Mouse (Mus musculus): Measurements from ENCODE around the gene Dnmbp. TPM values are rescaled to one million over a fixed set of nuclear protein-coding genes. Genes with fewer than 3 reads are reported as not detected.

The Dnmbp gene
- total RNA-seq, 2 experiments from 2014 or later, result 9.0 to 9.7 TPM

- intact Hi-C loops (cut with DNase I), result no loop called here
- DNase-seq, result no peak
Observed at GRCm38 (mm10) chr19:43882895-43883573, 57.0 kb downstream of the Dnmbp start.

DNA sequence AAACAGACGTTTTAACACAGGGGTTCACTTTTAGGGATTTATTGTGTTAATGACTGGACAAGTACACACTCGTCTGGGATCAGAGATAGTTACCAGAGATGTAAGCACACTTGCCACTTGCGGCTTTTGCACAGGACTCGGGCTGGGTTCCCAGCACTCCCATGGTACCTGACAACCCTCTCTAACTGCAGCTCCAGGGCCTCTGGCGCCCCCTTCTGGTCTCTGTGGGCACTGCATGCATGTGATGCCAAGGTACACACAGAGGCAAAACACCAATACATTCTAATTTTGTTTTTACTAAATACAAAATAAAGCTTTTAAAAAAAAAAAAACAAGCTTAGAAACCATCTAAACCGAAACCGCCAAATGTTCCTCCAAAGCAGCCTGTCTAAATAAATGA, 58.4 kb downstream of the Dnmbp start:
- DNase-seq, result no peak
- intact Hi-C loops (cut with DNase I), result no loop called here

DNA sequence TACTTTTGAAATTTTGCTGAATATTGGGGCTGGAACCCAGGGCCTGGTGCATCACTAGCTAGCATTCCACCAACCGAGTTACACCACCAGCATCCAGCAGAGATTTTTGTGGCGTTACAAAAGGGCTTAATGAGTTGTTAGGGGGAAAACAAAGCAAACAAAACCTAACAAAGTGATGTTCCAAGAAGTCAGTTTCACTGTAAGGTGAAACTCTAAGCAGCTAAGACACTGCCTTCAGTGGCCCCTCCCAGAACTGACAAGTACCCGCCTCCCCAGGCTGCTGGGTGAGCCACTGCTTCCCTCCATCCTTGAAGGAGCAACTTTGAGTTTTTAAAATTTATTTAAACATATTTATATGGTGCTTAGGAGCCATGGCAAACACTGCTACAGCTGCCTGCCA, 59.6 kb downstream of the Dnmbp start:
- intact Hi-C loops (cut with DNase I), result no loop called here
- no peak for DNase-seq

GRCm38 (mm10) chr19:43879401-43880212, 60.4 kb downstream of the Dnmbp start:
- intact Hi-C loops (cut with DNase I), result loop anchor here (1.0 kb wide), 1 partner anchor 61 kb away; the partner anchor contains the start of gene Dnmbp
- DNase-seq, result peak; percentile 57 to 64

- DNase-seq, result peak; percentile 13 to 28
- intact Hi-C loops (cut with DNase I), result loop anchor here (1.0 kb wide), 1 partner anchor 62 kb away; the partner anchor contains the start of gene Dnmbp
Observed at GRCm38 (mm10) chr19:43878111-43879092, 61.6 kb downstream of the Dnmbp start.

DNA sequence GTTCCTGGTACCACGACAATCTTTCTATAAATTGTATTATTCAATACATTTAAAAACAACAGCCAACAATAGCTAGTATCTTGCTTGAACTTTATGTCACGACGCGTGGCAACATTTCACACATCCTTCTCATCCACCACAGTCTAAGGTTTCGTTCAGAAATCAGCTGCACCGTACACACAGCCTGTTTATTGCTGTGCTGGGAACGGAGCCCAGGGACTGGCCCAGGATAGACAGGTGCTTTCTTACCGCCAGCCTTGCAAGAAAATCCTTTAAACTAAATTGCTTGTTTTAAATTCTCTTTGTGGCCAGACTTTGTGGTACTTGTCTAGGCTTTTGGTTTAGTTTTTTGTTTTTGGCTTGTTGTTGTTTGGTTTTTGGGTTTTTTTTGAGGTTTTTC, 62.6 kb downstream of the Dnmbp start:
- DNase-seq, result no peak
- intact Hi-C loops (cut with DNase I), result no loop called here

GRCm38 (mm10) chr19:43875996-43876395, 64.0 kb downstream of the Dnmbp start:
- intact Hi-C loops (cut with DNase I), result no loop called here
- DNase-seq, result no peak

GRCm38 (mm10) chr19:43874351-43874750, 65.6 kb downstream of the Dnmbp start:
- DNase-seq, result no peak
- intact Hi-C loops (cut with DNase I), result no loop called here

- intact Hi-C loops (cut with DNase I), result no loop called here
- DNase-seq, result no peak
Observed at GRCm38 (mm10) chr19:43870418-43870817, 69.6 kb downstream of the Dnmbp start.

DNA sequence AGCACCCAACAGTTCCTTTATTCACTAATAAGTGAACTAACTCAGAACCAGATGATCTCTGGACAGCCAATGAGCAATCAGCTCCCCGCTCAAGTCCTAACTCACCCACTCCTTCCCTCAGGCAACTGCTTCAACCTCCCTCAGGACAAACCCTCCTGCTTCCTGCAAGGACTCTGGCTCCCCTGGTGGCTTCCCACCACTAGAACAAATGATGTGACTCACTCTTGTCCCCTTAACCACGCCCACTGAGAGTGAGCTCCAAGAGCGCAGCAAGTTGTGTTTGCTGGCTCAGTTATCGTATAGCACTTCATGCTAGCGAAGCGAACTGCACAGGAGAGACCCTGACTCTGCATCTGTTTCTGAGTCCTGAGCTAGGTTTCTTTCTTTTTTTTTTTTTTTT, 82.6 kb downstream of the Dnmbp start:
- intact Hi-C loops (cut with DNase I), result no loop called here

GRCm38 (mm10) chr19:43852837-43853545, 87.0 kb downstream of the Dnmbp start:
- DNase-seq, result no peak
- intact Hi-C loops (cut with DNase I), result loop anchor here (1.0 to 5.0 kb wide), 3 partner anchors 53 to 104 kb away; partner anchors contain the start of gene Dnmbp

More for the DNA sequence above, 82.6 kb downstream of the Dnmbp start:
- DNase-seq, result no peak

DNA sequence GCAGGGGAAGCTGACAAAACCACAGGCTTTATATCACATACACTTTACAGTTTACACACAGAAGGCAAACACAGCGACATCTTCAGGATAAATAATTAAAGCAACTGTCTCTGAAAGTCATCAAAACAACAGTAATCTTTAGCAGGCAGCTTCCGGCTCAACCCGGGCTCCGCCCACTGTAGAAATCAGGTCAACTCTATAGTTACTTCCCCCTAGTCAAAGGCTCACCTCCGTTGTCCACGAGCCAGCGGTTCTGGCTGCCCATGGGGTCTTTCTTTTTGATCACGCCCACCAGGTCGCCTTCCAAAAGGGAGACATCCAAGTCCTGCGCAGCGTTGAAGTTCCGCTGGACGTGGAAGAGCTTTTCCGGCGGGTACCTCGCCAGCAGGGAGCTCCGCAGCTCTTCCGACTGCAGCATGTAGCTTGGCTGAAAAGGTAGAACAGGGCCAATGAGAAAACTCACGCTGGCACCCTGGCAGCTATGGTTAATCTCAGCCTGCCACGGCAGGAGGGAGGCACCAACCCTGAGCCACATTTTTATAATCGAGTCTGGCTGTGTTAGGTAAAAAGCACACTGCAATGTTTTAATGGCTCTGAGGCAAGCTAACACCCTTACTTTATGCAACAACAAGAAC, 87.9 kb downstream of the Dnmbp start:
- no peak for DNase-seq
- intact Hi-C loops (cut with DNase I), result loop anchor here (2.0 to 5.0 kb wide), 2 partner anchors 89 to 105 kb away; partner anchors contain the start of gene Dnmbp

GRCm38 (mm10) chr19:43850026-43850425, 90.0 kb downstream of the Dnmbp start:
- intact Hi-C loops (cut with DNase I), result loop anchor here (5.0 kb wide), 1 partner anchor 107 kb away; no protein-coding TSS in a partner anchor

GRCm38 (mm10) chr19:43847966-43848365, 92.0 kb downstream of the Dnmbp start:
- no peak for DNase-seq
- intact Hi-C loops (cut with DNase I), result no loop called here

More at GRCm38 (mm10) chr19:43850026-43850425, 90.0 kb downstream of the Dnmbp start:
- no peak for DNase-seq

GRCm38 (mm10) chr19:43847056-43847455, 92.9 kb downstream of the Dnmbp start:
- no peak for DNase-seq
- intact Hi-C loops (cut with DNase I), result no loop called here

DNA sequence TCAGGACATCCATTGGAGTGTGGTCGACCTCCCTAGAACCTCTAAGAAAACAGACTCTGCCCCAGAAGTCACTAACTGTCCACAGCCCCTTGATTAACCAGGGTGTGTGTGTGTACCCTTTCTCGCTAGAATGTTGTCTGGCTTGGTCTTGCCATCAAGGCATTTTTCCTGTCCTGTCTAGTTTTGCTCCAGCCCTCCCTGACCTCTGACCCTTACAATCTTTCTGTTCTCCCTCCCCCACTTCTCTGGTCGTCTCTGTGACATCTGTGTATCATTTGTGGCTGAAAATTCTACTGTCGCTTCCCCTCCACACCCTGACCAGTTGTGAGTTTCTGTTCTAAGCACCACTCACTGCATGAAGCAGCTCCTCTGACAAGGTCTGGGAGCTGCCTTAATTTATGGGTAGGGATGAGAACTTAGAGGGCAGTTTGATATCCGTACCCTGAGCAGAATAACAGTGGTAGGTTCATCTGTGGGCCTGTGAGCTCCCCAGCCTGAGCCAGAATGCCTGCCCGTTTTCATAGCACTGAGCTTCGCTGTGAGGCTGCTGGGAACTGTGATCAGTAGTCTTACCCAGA, 94.6 kb downstream of the Dnmbp start:
- no peak for DNase-seq
- intact Hi-C loops (cut with DNase I), result no loop called here

GRCm38 (mm10) chr19:43843184-43843583, 96.8 kb downstream of the Dnmbp start:
- DNase-seq, result no peak
- intact Hi-C loops (cut with DNase I), result no loop called here

DNA sequence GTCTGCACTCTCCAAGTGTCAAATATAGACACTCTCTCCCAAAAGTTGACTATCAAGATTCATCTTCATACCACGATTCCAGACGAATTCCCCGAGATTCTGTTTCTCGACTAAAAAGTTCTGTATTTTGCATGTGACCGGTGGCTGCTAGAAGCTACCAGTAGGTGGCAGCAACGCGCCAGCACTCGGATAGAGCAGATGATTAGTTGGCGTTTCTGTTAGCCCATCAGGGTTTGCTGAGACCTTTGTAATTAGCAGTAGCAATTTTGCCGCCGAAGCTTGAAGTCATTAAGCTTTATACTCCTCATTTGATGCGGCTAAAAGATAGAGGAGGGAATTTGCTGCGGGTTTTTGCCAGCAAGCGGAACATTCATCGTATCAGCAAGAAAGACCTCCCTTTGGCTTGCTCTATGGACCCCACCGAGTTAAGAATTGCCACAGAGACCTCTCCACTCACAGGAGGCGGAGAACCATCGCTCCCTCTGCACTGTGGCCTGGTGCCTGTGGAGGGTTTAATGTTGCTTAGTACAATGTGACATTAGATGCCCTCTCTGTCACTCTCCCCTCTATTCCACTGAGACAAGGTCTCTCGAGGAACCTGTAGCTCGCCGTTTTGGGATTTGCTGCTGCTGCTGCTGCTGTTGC, 107.4 kb downstream of the Dnmbp start:
- intact Hi-C loops (cut with DNase I), result loop anchor here (1.0 to 10.0 kb wide), 4 partner anchors 74 to 232 kb away; partner anchors contain the start of genes Dnmbp and Erlin1
- peak; percentile 64 to 79 for DNase-seq
